Mouse (Mus musculus) forebrain, embryonic 11.5 days (tissue): ENCODE measurements around the gene Bcar3. TPM values are rescaled to one million over a fixed set of nuclear protein-coding genes. Genes with fewer than 3 reads are reported as not detected.

ENCODE experiments used
- ATAC-seq: fragments of 200-750 bp; cut with Nextera tagmentation; replicated peaks from 2 replicates; pipeline ENCODE4 v1.8.0; 2017; ENCODE audit warnings: moderate TSS enrichment; ENCODE audit not compliant: low FRiP score
- DNase-seq: peaks from one replicate; pipeline ENCODE4 v3.0.0-alpha.2; 2017; ENCODE audit warnings: low spot score
- H3K27ac ChIP-seq: fragments of 300-500 bp; sonication (generic); 2 replicates; pipeline ENCODE4 v1.5.1; 2014; ENCODE audit warnings: low read depth, low read length
- H3K27me3 ChIP-seq: fragments of 300-500 bp; sonication (generic); 2 replicates; pipeline ENCODE4 v1.6.1; 2014; ENCODE audit warnings: mild to moderate bottlenecking, low read length, mixed read lengths; ENCODE audit not compliant: control insufficient read depth, insufficient read depth
- H3K36me3 ChIP-seq: fragments of 300-500 bp; sonication (generic); 2 replicates; pipeline ENCODE4 v1.6.1; 2014; ENCODE audit warnings: mild to moderate bottlenecking, low read length, moderate library complexity, mixed read lengths; ENCODE audit not compliant: control insufficient read depth, insufficient read depth
- H3K4me1 ChIP-seq: fragments of 300-500 bp; sonication (generic); replicated peaks from 2 replicates; pipeline ENCODE4 v1.6.1; 2014; ENCODE audit warnings: low read length, mixed read lengths; ENCODE audit not compliant: control insufficient read depth, insufficient read depth
- H3K4me2 ChIP-seq: fragments of 300-500 bp; sonication (generic); 2 replicates; pipeline ENCODE4 v1.6.1; 2014; ENCODE audit warnings: low read depth, mild to moderate bottlenecking, low read length, moderate library complexity, mixed read lengths; ENCODE audit not compliant: severe bottlenecking
- H3K4me3 ChIP-seq: fragments of 300-500 bp; sonication (generic); 2 replicates; pipeline ENCODE4 v1.5.1; 2014; ENCODE audit warnings: low read depth, low read length
- H3K9ac ChIP-seq: fragments of 300-500 bp; sonication (generic); 2 replicates; pipeline ENCODE4 v1.6.1; 2014; ENCODE audit warnings: low read length
- H3K9me3 ChIP-seq: fragments of 300-500 bp; sonication (generic); 2 replicates; pipeline ENCODE4 v1.6.1; 2016; ENCODE audit warnings: low read length, mixed read lengths; ENCODE audit not compliant: control insufficient read depth
- WGBS: fragments of 180-500 bp; shearing (Covaris S2); extraction: QIAGEN DNeasy Blood & Tissue Kit; methylation state at CpG from one replicate; pipeline ENCODE4 v1.1.7; 2014; 5-methylcytosine and 5-hydroxymethylcytosine counted together
- polyA plus RNA-seq: library from polyadenylated mRNA; unstranded; fragments of >200 nt; fragmentation: Nextera tagmentation; extraction: Ambion mirVana; gene quantifications from 2 replicates; pipeline ENCODE4 v1.2.1, GENCODE M21; 2014

Bcar3 gene
- polyA plus RNA-seq, 1 experiment from 2014 or later: 12.5 TPM

DNA sequence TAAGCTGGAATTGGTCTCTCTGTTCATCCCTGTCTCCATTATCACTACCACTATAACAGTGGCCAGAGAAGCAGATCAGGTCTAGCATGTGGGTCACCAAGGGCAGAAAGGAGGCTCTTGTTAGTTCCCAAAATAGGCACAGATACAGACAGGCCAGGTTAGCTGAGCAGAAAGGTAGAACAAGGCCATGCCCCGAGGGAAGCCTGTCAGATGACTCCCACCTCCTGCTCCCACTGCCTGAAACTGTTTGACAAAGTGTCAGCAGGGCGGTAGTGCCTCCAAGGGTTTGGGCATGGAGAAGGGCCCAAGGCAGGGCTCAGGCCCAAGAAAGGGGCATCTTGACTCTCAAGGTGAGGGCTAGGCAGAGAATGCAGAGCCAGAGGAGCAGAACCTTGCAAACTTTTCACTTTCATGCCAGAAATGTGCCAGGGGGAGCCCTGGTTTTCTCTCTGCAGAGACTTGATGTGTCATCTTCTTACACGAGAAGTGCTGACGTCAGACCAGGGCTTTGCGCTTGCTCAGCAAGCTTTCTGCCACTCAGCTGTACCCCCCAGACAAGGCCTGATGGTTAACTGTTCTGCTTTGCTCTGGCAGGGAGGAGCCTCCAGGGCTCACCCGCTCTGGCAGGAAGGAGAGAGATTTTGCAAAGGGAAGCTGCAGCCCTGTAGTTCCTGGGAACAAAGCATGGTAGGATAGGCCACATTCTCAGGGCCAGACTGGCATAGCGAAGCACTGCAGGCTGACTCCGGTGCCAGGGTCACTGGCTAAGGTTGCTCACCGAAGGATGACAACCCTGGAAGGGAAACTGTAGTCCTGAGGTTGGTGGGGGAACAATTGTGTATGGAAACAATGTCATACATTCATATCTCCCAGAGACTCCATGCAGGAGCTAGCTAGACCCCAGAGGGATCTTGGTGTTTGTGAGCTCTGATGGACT is 7.3 kb downstream of the Bcar3 start:
- 64% methylated on average over 9 of the region's 9 CpGs for WGBS
- no peak overlapping the region for H3K4me2 ChIP-seq
- H3K4me3 ChIP-seq: no peak overlapping the region
- ATAC-seq: no peak
- no peaks in the 10 kb centered on the region for H3K9me3 ChIP-seq
- no peak overlapping the region for H3K27ac ChIP-seq
- H3K27me3 ChIP-seq: no peaks in the 10 kb centered on the region
- peaks cover 2% of the 10 kb centered on the region; the same call in 1 of the 2 replicates for H3K4me1 ChIP-seq
- H3K36me3 ChIP-seq: no peaks in the 10 kb centered on the region
- H3K9ac ChIP-seq: no peak overlapping the region
- peak; percentile 27 for DNase-seq

GRCm38 (mm10) chr3:122304560-122304959 is 10.6 kb downstream of the Bcar3 start:
- no peak overlapping the region for H3K4me3 ChIP-seq
- 83% methylated on average over 4 of the region's 4 CpGs for WGBS
- no peak overlapping the region for H3K9ac ChIP-seq
- H3K4me2 ChIP-seq: no peak overlapping the region
- no peaks in the 10 kb centered on the region for H3K9me3 ChIP-seq
- H3K27ac ChIP-seq: no peak overlapping the region
- H3K27me3 ChIP-seq: no peaks in the 10 kb centered on the region
- ATAC-seq (no peak), DNase-seq (no peak)
- no peaks in the 10 kb centered on the region for H3K36me3 ChIP-seq
- peaks cover 2% of the 10 kb centered on the region; the same call in 1 of the 2 replicates for H3K4me1 ChIP-seq

DNA sequence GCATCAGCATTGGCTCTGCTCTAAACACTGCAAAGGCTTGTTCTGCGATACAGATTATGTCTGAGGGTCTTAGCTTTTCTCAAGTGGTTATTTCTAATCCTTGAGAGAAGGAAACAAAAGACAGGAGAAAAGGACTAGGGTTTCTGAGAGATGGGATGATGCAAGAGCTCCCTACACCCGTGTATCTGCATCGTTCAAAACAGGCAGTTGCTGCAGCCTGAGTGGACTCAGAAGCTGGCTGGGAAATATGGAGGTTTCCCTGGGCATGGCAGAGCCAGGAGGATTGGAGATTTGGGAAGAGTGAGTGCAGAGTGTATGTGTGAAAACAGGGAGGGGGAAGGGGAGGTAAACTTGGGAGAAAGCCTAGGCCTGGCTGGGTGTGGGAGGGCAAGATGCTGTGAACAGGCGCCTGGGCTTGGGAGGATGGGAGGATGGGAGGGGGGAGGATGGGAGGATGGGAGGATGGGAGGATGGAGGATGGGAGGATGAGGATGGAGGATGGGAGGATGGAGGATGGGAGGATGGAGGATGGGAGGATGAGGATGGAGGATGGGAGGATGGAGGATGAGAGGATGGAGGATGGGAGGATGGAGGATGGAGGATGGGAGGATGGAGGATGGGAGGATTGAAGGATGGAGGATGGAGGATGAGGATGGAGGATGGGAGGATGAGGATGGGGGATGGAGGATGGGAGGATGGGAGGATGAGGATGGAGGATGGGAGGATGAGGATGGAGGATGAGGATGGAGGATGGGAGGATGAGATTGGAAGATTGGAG is 14.1 kb downstream of the Bcar3 start:
- no peak; the same call in 1 of the 2 replicates for ATAC-seq
- Histone ChIP-seq H3K9me3 (no peaks in the 10 kb centered on the region), H3K36me3 (no peaks in the 10 kb centered on the region), H3K27ac (no peak overlapping the region), H3K4me2 (no peak overlapping the region), H3K9ac (no peak overlapping the region), H3K4me3 (no peak overlapping the region), H3K4me1 (no peaks in the 10 kb centered on the region), H3K27me3 (no peaks in the 10 kb centered on the region)
- 53% methylated on average over 4 of the region's 4 CpGs for WGBS
- no peak for DNase-seq

GRCm38 (mm10) chr3:122308981-122309380 is 15.0 kb downstream of the Bcar3 start:
- no peak overlapping the region for H3K9ac ChIP-seq
- H3K27ac ChIP-seq: no peak overlapping the region
- no peak overlapping the region for H3K4me2 ChIP-seq
- no peaks in the 10 kb centered on the region for H3K27me3 ChIP-seq
- ATAC-seq (no peak), DNase-seq (no peak)
- H3K4me1 ChIP-seq: no peaks in the 10 kb centered on the region
- H3K4me3 ChIP-seq: no peak overlapping the region
- 34% methylated on average over 6 of the region's 6 CpGs for WGBS
- no peaks in the 10 kb centered on the region for H3K36me3 ChIP-seq
- no peaks in the 10 kb centered on the region for H3K9me3 ChIP-seq

GRCm38 (mm10) chr3:122312078-122312477 is 18.1 kb downstream of the Bcar3 start:
- Histone ChIP-seq H3K27ac (no peak overlapping the region), H3K4me2 (no peak overlapping the region), H3K9ac (no peak overlapping the region), H3K9me3 (no peaks in the 10 kb centered on the region), H3K27me3 (no peaks in the 10 kb centered on the region), H3K4me1 (no peaks in the 10 kb centered on the region; the same call in 1 of the 2 replicates), H3K4me3 (no peak overlapping the region), H3K36me3 (no peaks in the 10 kb centered on the region)
- DNase-seq (peak; percentile 93), ATAC-seq (0 out of 2 replicates have a peak, but pooled peaks have one; percentile 19)
- 26% methylated on average over 2 of the region's 2 CpGs for WGBS

GRCm38 (mm10) chr3:122312936-122313629 is 19.1 kb downstream of the Bcar3 start:
- H3K27ac ChIP-seq: no peak overlapping the region
- H3K27me3 ChIP-seq: no peaks in the 10 kb centered on the region
- no peaks in the 10 kb centered on the region; the same call in 1 of the 2 replicates for H3K4me1 ChIP-seq
- no peaks in the 10 kb centered on the region for H3K9me3 ChIP-seq
- no peak overlapping the region for H3K4me3 ChIP-seq
- H3K4me2 ChIP-seq: no peak overlapping the region
- no peak for DNase-seq
- WGBS: 83% methylated on average over 10 of the region's 10 CpGs
- no peaks in the 10 kb centered on the region for H3K36me3 ChIP-seq
- H3K9ac ChIP-seq: no peak overlapping the region
- no peak for ATAC-seq

DNA sequence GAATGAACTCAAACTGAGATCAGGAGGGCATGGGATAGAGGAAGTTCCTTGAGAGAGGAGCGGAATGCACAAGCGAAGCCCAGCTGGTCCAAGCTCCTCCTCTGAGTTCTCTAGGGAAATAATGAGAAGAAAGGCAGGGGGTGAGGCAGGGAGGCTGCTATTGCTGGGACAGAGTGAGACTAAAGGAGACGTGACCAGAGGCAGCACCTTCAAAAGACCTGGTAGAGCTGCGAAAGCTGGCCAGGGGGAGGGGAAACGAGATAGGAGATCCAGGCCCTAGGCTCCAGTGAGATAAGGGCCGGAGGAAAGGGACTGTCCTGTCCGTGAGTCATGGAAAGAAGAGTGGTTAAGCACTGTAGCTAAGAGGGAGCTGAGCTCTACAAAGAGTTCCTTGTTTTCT is 20.0 kb downstream of the Bcar3 start:
- ATAC-seq (no peak), DNase-seq (no peak)
- H3K9ac ChIP-seq: no peak overlapping the region
- H3K4me3 ChIP-seq: no peak overlapping the region
- no peak overlapping the region for H3K27ac ChIP-seq
- no peaks in the 10 kb centered on the region for H3K36me3 ChIP-seq
- 44% methylated on average over 7 of the region's 7 CpGs for WGBS
- no peak overlapping the region for H3K4me2 ChIP-seq
- no peaks in the 10 kb centered on the region; the same call in 1 of the 2 replicates for H3K4me1 ChIP-seq
- H3K27me3 ChIP-seq: no peaks in the 10 kb centered on the region
- H3K9me3 ChIP-seq: no peaks in the 10 kb centered on the region

- H3K4me3 ChIP-seq: no peak overlapping the region
- H3K4me2 ChIP-seq: no peak overlapping the region
- no peaks in the 10 kb centered on the region for H3K36me3 ChIP-seq
- no peak overlapping the region for H3K27ac ChIP-seq
- DNase-seq (no peak), ATAC-seq (peak; percentile 21; the same call in 1 of the 2 replicates)
- no peaks in the 10 kb centered on the region for H3K9me3 ChIP-seq
- H3K9ac ChIP-seq: no peak overlapping the region
- 19% methylated on average over 11 of the region's 11 CpGs for WGBS
- no peaks in the 10 kb centered on the region for H3K27me3 ChIP-seq
- H3K4me1 ChIP-seq: no peaks in the 10 kb centered on the region; the same call in 1 of the 2 replicates
These were observed 22.7 kb downstream of the Bcar3 start for GRCm38 (mm10) chr3:122316621-122317020.
